ENCODE assay signal across 8 mouse cellular contexts in the genomic region with DNA sequence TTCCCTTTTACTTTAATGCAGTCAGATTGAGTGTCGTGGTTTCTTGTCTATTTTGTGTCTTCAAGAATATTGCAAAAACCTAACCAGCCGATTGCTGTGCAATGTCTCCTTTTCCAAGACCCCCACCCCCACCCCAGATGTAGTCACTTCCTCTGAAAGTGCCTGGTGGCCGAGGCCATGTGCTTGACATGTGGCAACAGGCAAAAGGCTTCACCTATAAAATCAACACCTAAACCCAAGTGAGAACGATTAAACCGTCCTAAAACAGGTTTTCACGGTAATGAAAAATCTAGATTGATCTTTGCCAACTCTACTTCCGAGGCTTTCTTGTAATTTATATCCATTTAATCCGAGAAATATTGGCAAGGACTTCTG. TPM values are rescaled to one million over a fixed set of nuclear protein-coding genes. Genes with fewer than 3 reads are reported as not detected.
DNase-seq lines count a peak whose midpoint lies in the region; ATAC-seq and TF ChIP-seq lines count a peak whose summit lies in the region.

No protein-coding gene starts in this region.

- peaks cover 10% of the 10 kb centered on the region for H3K36me3 ChIP-seq in thymus, adult 2 months (ENCODE audit: control insufficient read depth, insufficient read depth, low read length)
- peaks cover 42% of the 10 kb centered on the region for H3K36me3 ChIP-seq in embryonic facial prominence, embryonic 10.5 days (replicated peaks)
- H3K36me3 ChIP-seq in intestine, postnatal 0 days (ENCODE audit: control insufficient read depth, insufficient read depth) = peaks cover 17% of the 10 kb centered on the region

- TF ChIP-seq POLR2A in thymus, adult 2 months (IDR thresholded peaks at IDR 0.05; ENCODE audit: control insufficient read depth, extremely low read depth, insufficient read depth, low read length, poor library complexity) = no peak

- TF ChIP-seq CTCF in thymus, adult 2 months (IDR thresholded peaks at IDR 0.05; ENCODE audit: borderline replicate concordance, control insufficient read depth, extremely low read depth, insufficient read depth, low read length, poor library complexity) = no peak
- no peak for TF ChIP-seq CTCF in intestine, postnatal 0 days (IDR thresholded peaks at IDR 0.05; ENCODE audit: low read depth)

- H3K27me3 ChIP-seq in thymus, adult 2 months (ENCODE audit: control insufficient read depth, insufficient read depth, low read length) = no peaks in the 10 kb centered on the region
- no peaks in the 10 kb centered on the region for H3K27me3 ChIP-seq in embryonic facial prominence, embryonic 10.5 days (replicated peaks; ENCODE audit: low read depth, poor library complexity, severe bottlenecking)
- no peaks in the 10 kb centered on the region for H3K27me3 ChIP-seq in intestine, postnatal 0 days (replicated peaks; ENCODE audit: control insufficient read depth, insufficient read depth, low read length)

- H3K9ac ChIP-seq in intestine, postnatal 0 days (ENCODE audit: low read depth, low read length) = peak overlapping the region; percentile 100

- no peak for ATAC-seq in intestine, postnatal 0 days
- no peak for ATAC-seq in frontal cortex, adult (ENCODE audit: low TSS enrichment)

- peak overlapping the region; percentile 38; the same call in 1 of the 2 replicates for H3K27ac ChIP-seq in thymus, adult 2 months (ENCODE audit: control insufficient read depth, insufficient read depth, low read length)
- H3K27ac ChIP-seq in embryonic facial prominence, embryonic 10.5 days (replicated peaks) = peak overlapping the region; percentile 100
- peak overlapping the region; percentile 96 for H3K27ac ChIP-seq in intestine, postnatal 0 days (ENCODE audit: low read depth, low read length)

- H3K4me3 ChIP-seq in thymus, adult 2 months (ENCODE audit: control insufficient read depth, insufficient read depth, low read length) = peak overlapping the region; percentile 68
- H3K4me3 ChIP-seq in embryonic facial prominence, embryonic 10.5 days = peak overlapping the region; percentile 100
- peak overlapping the region; percentile 99 for H3K4me3 ChIP-seq in intestine, postnatal 0 days (ENCODE audit: low read depth, low read length)

- WGBS in thymus, adult 2 months = 0% methylated on average over 8 of the region's 8 CpGs
- under 1% methylated on average over 8 of the region's 8 CpGs for WGBS in embryonic facial prominence, embryonic 10.5 days
- 0% methylated on average over 8 of the region's 8 CpGs for WGBS in intestine, postnatal 0 days

- peak overlapping the region; percentile 90 for H3K4me2 ChIP-seq in intestine, postnatal 0 days (replicated peaks; ENCODE audit: low read depth)

- H3K4me1 ChIP-seq in thymus, adult 2 months (replicated peaks; ENCODE audit: control insufficient read depth, insufficient read depth, low read length) = peaks cover 6% of the 10 kb centered on the region
- H3K4me1 ChIP-seq in embryonic facial prominence, embryonic 10.5 days = peaks cover 33% of the 10 kb centered on the region
- H3K4me1 ChIP-seq in intestine, postnatal 0 days (replicated peaks; ENCODE audit: control insufficient read depth, insufficient read depth, low read length) = peaks cover 7% of the 10 kb centered on the region; the same call in 1 of the 2 replicates

- peak; percentile 17 for DNase-seq in thymus, adult 2 months
- DNase-seq in thymus, adult 18-20 months = no peak
- DNase-seq in embryonic facial prominence, embryonic 10.5 days (ENCODE audit: low spot score) = peak; percentile 70
- peak; percentile 60 for DNase-seq in naive thymus-derived CD4-positive, alpha-beta T cell, adult 2 months (ENCODE audit: low read depth)
- DNase-seq in cerebellum, postnatal 25 days = no peak
- no peak for DNase-seq in ovary, postnatal 36 days (ENCODE audit: low spot score)

- H3K9me3 ChIP-seq in embryonic facial prominence, embryonic 10.5 days = no peaks in the 10 kb centered on the region
- H3K9me3 ChIP-seq in intestine, postnatal 0 days (ENCODE audit: control insufficient read depth) = no peaks in the 10 kb centered on the region

RNA-seq across cellular contexts. Expression of gene Cnbp, which starts 1.1 kb away (rescaled TPM):
- 302 and 311 TPM in 2 replicates for polyA plus RNA-seq in thymus, adult 2 months (2012; rRNA removed)
- 1,409 and 1,454 TPM in 2 replicates for polyA plus RNA-seq in embryonic facial prominence, embryonic 10.5 days (2016; fragmentation: Nextera tagmentation; extraction: Ambion mirVana)
- polyA plus RNA-seq in intestine, postnatal 0 days (2015; fragmentation: Nextera tagmentation; extraction: Ambion mirVana) = 385 and 395 TPM in 2 replicates

RNA-seq across cellular contexts. Expression of gene Isy1, which starts 11.2 kb away (rescaled TPM):
- polyA plus RNA-seq in thymus, adult 2 months (2012; rRNA removed) = 50.7 and 51.1 TPM in 2 replicates
- polyA plus RNA-seq in embryonic facial prominence, embryonic 10.5 days (2016; fragmentation: Nextera tagmentation; extraction: Ambion mirVana) = 69.4 and 69.8 TPM in 2 replicates
- polyA plus RNA-seq in intestine, postnatal 0 days (2015; fragmentation: Nextera tagmentation; extraction: Ambion mirVana) = 24.5 and 26.4 TPM in 2 replicates

RNA-seq across cellular contexts. Expression of gene Gm45140, which starts 14.2 kb away (rescaled TPM):
- polyA plus RNA-seq in thymus, adult 2 months (2012; rRNA removed) = 0.56 and 1.2 TPM in 2 replicates
- polyA plus RNA-seq in embryonic facial prominence, embryonic 10.5 days (2016; fragmentation: Nextera tagmentation; extraction: Ambion mirVana) = 2.8 and 3.2 TPM in 2 replicates
- polyA plus RNA-seq in intestine, postnatal 0 days (2015; fragmentation: Nextera tagmentation; extraction: Ambion mirVana) = 1.3 and 2.0 TPM in 2 replicates

RNA-seq across cellular contexts. Expression of gene Rab43, which starts 37.8 kb away (rescaled TPM):
- polyA plus RNA-seq in thymus, adult 2 months (2012; rRNA removed) = 54.4 and 56.0 TPM in 2 replicates
- polyA plus RNA-seq in embryonic facial prominence, embryonic 10.5 days (2016; fragmentation: Nextera tagmentation; extraction: Ambion mirVana) = 4.1 and 5.5 TPM in 2 replicates
- polyA plus RNA-seq in intestine, postnatal 0 days (2015; fragmentation: Nextera tagmentation; extraction: Ambion mirVana) = 25.5 and 25.9 TPM in 2 replicates

RNA-seq across cellular contexts. Expression of gene Copg1, which starts 37.8 kb away (rescaled TPM):
- 69.3 and 72.4 TPM in 2 replicates for polyA plus RNA-seq in thymus, adult 2 months (2012; rRNA removed)
- 157 and 159 TPM in 2 replicates for polyA plus RNA-seq in embryonic facial prominence, embryonic 10.5 days (2016; fragmentation: Nextera tagmentation; extraction: Ambion mirVana)
- 88.5 and 89.5 TPM in 2 replicates for polyA plus RNA-seq in intestine, postnatal 0 days (2015; fragmentation: Nextera tagmentation; extraction: Ambion mirVana)

Comparison
In these comparisons a context has a peak if more than half of its experiments do, and no peak if none do; other contexts are left out.
1. DNase-seq: peak in thymus, adult 2 months (single experiment), embryonic facial prominence, embryonic 10.5 days (single experiment) and naive thymus-derived CD4-positive, alpha-beta T cell, adult 2 months (single experiment); none in thymus, adult 18-20 months (0 of 2), cerebellum, postnatal 25 days (0 of 2) and ovary, postnatal 36 days (single experiment).
2. H3K27ac ChIP-seq: peak in every context shown above with its lines; median percentile 100 in embryonic facial prominence, embryonic 10.5 days; 96 in intestine, postnatal 0 days; 38 in thymus, adult 2 months.
3. Peak in every context shown above with its lines, with median percentiles within 50 percentile points of each other: H3K4me3 ChIP-seq.